Comparison of ENCODE assay signal across 8 mouse cellular contexts in the genomic region with DNA sequence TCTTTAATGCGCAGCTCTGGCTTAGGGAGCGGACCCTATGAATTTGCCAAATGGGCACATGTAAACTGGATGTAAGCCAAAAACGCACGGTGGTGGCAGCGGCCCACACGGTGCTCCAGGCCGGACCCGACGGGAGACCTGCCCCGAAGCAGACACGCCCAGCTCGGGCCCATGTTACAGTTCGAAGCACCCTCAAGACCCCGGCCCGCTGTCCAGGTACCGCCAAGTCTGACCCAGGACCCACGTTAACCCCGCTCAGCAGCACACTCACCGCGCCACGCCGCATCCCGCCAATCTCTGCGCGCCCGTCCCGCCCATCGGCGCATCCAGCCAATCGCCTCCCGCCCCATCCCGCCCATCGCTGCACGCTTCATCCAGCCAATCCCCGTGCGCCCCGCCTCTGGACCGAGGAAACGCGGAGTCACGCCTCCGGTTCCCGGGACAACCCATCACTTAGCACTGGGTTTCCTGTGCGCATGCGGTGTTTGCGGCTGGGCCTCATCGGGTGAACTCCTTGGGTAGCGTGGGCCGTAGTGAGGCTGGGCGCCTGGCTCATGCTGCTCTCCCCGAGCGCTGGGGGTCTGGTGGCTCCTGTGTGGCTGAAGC. TPM values are rescaled to one million over a fixed set of nuclear protein-coding genes. Genes with fewer than 3 reads are reported as not detected.
DNase-seq lines count a peak whose midpoint lies in the region; ATAC-seq lines count a peak whose summit lies in the region.

A gene (minus strand): TSS at position 372 of the 606 bp plus-strand sequence.

- no peaks in the 10 kb centered on the region for H3K9me3 ChIP-seq in forebrain, embryonic 14.5 days (replicated peaks; ENCODE audit: control insufficient read depth, low read length)
- no peaks in the 10 kb centered on the region for H3K9me3 ChIP-seq in neural tube, embryonic 15.5 days (replicated peaks)

- WGBS in forebrain, embryonic 14.5 days, result under 1% methylated on average over 52 of the region's 52 CpGs
- WGBS in neural tube, embryonic 15.5 days, result 0% methylated on average over 52 of the region's 52 CpGs

- peaks cover 30% of the 10 kb centered on the region for H3K36me3 ChIP-seq in forebrain, embryonic 14.5 days (ENCODE audit: control insufficient read depth, insufficient read depth, low read length)
- peaks cover 22% of the 10 kb centered on the region for H3K36me3 ChIP-seq in neural tube, embryonic 15.5 days

- H3K4me1 ChIP-seq in forebrain, embryonic 14.5 days (ENCODE audit: control insufficient read depth, insufficient read depth, low read length), result peaks cover 8% of the 10 kb centered on the region
- H3K4me1 ChIP-seq in neural tube, embryonic 15.5 days, result peaks cover 27% of the 10 kb centered on the region

- H3K27ac ChIP-seq in forebrain, embryonic 14.5 days (ENCODE audit: low read depth, low read length), result peak within 1 kb of the TSS; percentile 82; the same call in 1 of the 2 replicates
- peak within 1 kb of the TSS; percentile 85 for H3K27ac ChIP-seq in neural tube, embryonic 15.5 days (replicated peaks)

- peak within 1 kb of the TSS; percentile 58 for H3K9ac ChIP-seq in forebrain, embryonic 14.5 days (ENCODE audit: low read length)
- H3K9ac ChIP-seq in neural tube, embryonic 15.5 days (replicated peaks), result peak within 1 kb of the TSS; percentile 63

- peak; percentile 100 for ATAC-seq in forebrain, embryonic 14.5 days
- peak; percentile 99 for ATAC-seq in neural tube, embryonic 15.5 days (ENCODE audit: low FRiP score)

- intact Hi-C loops in heart, postnatal 14 days (cut with DNase I), result loop anchor here (5.0 kb wide), 1 partner anchor 91 kb away; a partner anchor contains a TSS

- H3K4me3 ChIP-seq in forebrain, embryonic 14.5 days (ENCODE audit: low read depth, low read length), result peak within 1 kb of the TSS; percentile 60
- H3K4me3 ChIP-seq in neural tube, embryonic 15.5 days (replicated peaks), result peak within 1 kb of the TSS; percentile 80

- H3K4me2 ChIP-seq in forebrain, embryonic 14.5 days (ENCODE audit: low read length), result peak within 1 kb of the TSS; percentile 62
- H3K4me2 ChIP-seq in neural tube, embryonic 15.5 days, result peak within 1 kb of the TSS; percentile 73

- H3K27me3 ChIP-seq in forebrain, embryonic 14.5 days (replicated peaks; ENCODE audit: control insufficient read depth, insufficient read depth, low read length), result no peaks in the 10 kb centered on the region
- no peaks in the 10 kb centered on the region for H3K27me3 ChIP-seq in neural tube, embryonic 15.5 days (replicated peaks)

- peak; percentile 98 for DNase-seq in ES-CJ7 (ENCODE audit: low read depth, low spot score)
- peak; percentile 95 for DNase-seq in cerebellum, adult 11 months
- peak; percentile 99 for DNase-seq in forebrain, embryonic 14.5 days (ENCODE audit: low spot score)
- DNase-seq in heart, postnatal 14 days, result peak; percentile 97 to 98
- peak; percentile 97 for DNase-seq in layer of hippocampus, adult 11-12 months (ENCODE audit: low spot score)
- peak; percentile 98 to 99 for DNase-seq in lung, adult 18-20 months
- peak; percentile 97 for DNase-seq in testis, postnatal 14 days (ENCODE audit: low spot score)

RNA-seq across cellular contexts. Expression of the gene that starts here (rescaled TPM):
- polyA plus RNA-seq in forebrain, embryonic 14.5 days (2014; fragmentation: Nextera tagmentation; extraction: Ambion mirVana), result 65.0 and 73.0 TPM in 2 replicates
- 10 to 100 TPM; 31.0 to 33.0 TPM for total RNA-seq in heart, postnatal 14 days (2021)
- 64.5 and 81.0 TPM in 2 replicates for polyA plus RNA-seq in neural tube, embryonic 15.5 days (2015; fragmentation: Nextera tagmentation; extraction: Ambion mirVana)

Comparison
In these comparisons a context has a peak if more than half of its experiments do, and no peak if none do; other contexts are left out.
1. Peak in every context shown above with its lines: DNase-seq, ATAC-seq, H3K4me3 ChIP-seq and H3K27ac ChIP-seq.